Comparison of ENCODE assay signal across 15 mouse cellular contexts in the genomic region with DNA sequence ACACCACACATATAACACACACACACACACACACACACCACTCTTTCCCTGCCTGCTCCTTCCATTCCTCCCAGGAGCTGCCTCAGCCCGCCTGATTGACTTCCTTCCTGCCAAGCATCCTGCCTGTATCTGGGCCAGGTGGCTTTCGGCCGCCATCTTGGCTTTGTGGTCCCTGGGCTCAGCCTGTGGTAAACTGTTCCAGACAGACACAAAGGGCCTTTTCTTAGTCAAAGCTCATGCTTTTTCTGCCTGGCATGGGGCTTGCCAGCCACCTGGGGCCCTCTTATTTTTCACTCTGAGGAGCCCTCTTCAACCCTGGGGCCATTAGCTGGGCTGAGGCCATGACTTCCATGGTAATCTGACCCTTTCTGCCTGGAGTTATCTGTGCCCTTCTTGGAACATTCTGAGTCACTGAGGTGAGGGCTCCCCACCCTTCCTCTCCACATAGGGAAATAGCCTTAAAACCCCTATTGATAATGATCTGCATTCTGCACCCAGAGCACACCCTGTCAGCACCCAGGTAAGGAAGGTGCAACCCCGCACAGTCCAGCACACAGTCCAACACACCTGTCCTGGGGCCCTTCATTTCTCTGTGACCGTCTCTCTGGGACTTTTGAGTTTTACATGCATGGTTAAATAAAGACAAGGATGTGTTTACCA. TPM values are rescaled to one million over a fixed set of nuclear protein-coding genes. Genes with fewer than 3 reads are reported as not detected.
DNase-seq lines count a peak whose midpoint lies in the region; ATAC-seq and TF ChIP-seq lines count a peak whose summit lies in the region.
"Had no signal": no experiment of that assay in that cellular context is flagged by ENCODE, and none has a peak within 500 bp of the region (broad histone marks: within the 10 kb centered on the region; RNA-seq: fewer than 3 reads in every experiment).

No protein-coding gene starts in this region.

- intact Hi-C loops in left cerebral cortex, postnatal 4 days (cut with DNase I) = no loop called here
- intact Hi-C loops in left cerebral cortex, postnatal 36 days (cut with DNase I) = no loop called here

- no peak for TF ChIP-seq CTCF in stomach, postnatal 0 days (IDR thresholded peaks at IDR 0.05; ENCODE audit: low read depth)

- ATAC-seq in embryonic facial prominence, embryonic 11.5 days (replicated peaks; ENCODE audit: insufficient number of reproducible peaks, low FRiP score, low TSS enrichment, low read depth) = no peak
- ATAC-seq in stomach, postnatal 0 days (ENCODE audit: low FRiP score, low TSS enrichment) = peak; percentile 58

- no peak overlapping the region for H3K9ac ChIP-seq in embryonic facial prominence, embryonic 11.5 days (replicated peaks; ENCODE audit: low read length)
- H3K9ac ChIP-seq in stomach, postnatal 0 days (ENCODE audit: low read length) = no peak overlapping the region
- H3K9ac ChIP-seq: embryonic facial prominence, embryonic 15.5 days; heart, embryonic 12.5 days; hindbrain, embryonic 15.5 days; liver, embryonic 13.5 days; midbrain, embryonic 12.5 days had no signal

- TF ChIP-seq EP300 in stomach, postnatal 0 days (optimal IDR thresholded peaks at IDR 0.05) = no peak

- no peak overlapping the region for H3K4me2 ChIP-seq in embryonic facial prominence, embryonic 11.5 days (ENCODE audit: low read depth, low read length)
- H3K4me2 ChIP-seq in stomach, postnatal 0 days (replicated peaks; ENCODE audit: low read depth) = no peak overlapping the region
- H3K4me2 ChIP-seq: embryonic facial prominence, embryonic 15.5 days; heart, embryonic 12.5 days; hindbrain, embryonic 15.5 days; liver, embryonic 13.5 days; midbrain, embryonic 12.5 days had no signal

- H3K4me3 ChIP-seq in embryonic facial prominence, embryonic 11.5 days (ENCODE audit: low read depth, low read length) = no peak overlapping the region
- no peak overlapping the region for H3K4me3 ChIP-seq in stomach, postnatal 0 days (ENCODE audit: low read depth, low read length)
- H3K4me3 ChIP-seq: embryonic facial prominence, embryonic 15.5 days; heart, embryonic 12.5 days; hindbrain, embryonic 15.5 days; liver, embryonic 13.5 days; midbrain, embryonic 12.5 days had no signal

- H3K9me3 ChIP-seq in embryonic facial prominence, embryonic 11.5 days (replicated peaks; ENCODE audit: control insufficient read depth, low read length) = no peaks in the 10 kb centered on the region
- no peaks in the 10 kb centered on the region for H3K9me3 ChIP-seq in stomach, postnatal 0 days (ENCODE audit: control insufficient read depth, low read length)
- H3K9me3 ChIP-seq: embryonic facial prominence, embryonic 15.5 days; heart, embryonic 12.5 days; hindbrain, embryonic 15.5 days; liver, embryonic 13.5 days; midbrain, embryonic 12.5 days had no signal

- WGBS in embryonic facial prominence, embryonic 11.5 days = 74% methylated on average over 5 of the region's 5 CpGs
- 88% methylated on average over 5 of the region's 5 CpGs for WGBS in stomach, postnatal 0 days

- H3K27me3 ChIP-seq in embryonic facial prominence, embryonic 11.5 days (ENCODE audit: control insufficient read depth, insufficient read depth, low read length) = no peaks in the 10 kb centered on the region
- no peaks in the 10 kb centered on the region for H3K27me3 ChIP-seq in stomach, postnatal 0 days (ENCODE audit: control insufficient read depth, insufficient read depth, low read length)
- H3K27me3 ChIP-seq: embryonic facial prominence, embryonic 15.5 days; hindbrain, embryonic 15.5 days; midbrain, embryonic 12.5 days had no signal

- H3K36me3 ChIP-seq in embryonic facial prominence, embryonic 11.5 days (replicated peaks; ENCODE audit: control insufficient read depth, insufficient read depth, low read depth, low read length) = no peaks in the 10 kb centered on the region
- no peaks in the 10 kb centered on the region for H3K36me3 ChIP-seq in stomach, postnatal 0 days (ENCODE audit: control insufficient read depth, insufficient read depth, low read length)
- H3K36me3 ChIP-seq: embryonic facial prominence, embryonic 15.5 days; heart, embryonic 12.5 days; hindbrain, embryonic 15.5 days; liver, embryonic 13.5 days; midbrain, embryonic 12.5 days had no signal

- 0 out of 2 replicates have a peak overlapping the region, but pooled peaks have one; percentile 21 for H3K27ac ChIP-seq in embryonic facial prominence, embryonic 11.5 days (replicated peaks; ENCODE audit: low read depth, low read length)
- no peak overlapping the region; the same call in 1 of the 2 replicates for H3K27ac ChIP-seq in stomach, postnatal 0 days (replicated peaks)
- H3K27ac ChIP-seq: embryonic facial prominence, embryonic 15.5 days; hindbrain, embryonic 15.5 days; liver, embryonic 13.5 days; midbrain, embryonic 12.5 days had no signal

- peaks cover 4% of the 10 kb centered on the region for H3K4me1 ChIP-seq in embryonic facial prominence, embryonic 11.5 days (ENCODE audit: control insufficient read depth, insufficient read depth, low read length)
- H3K4me1 ChIP-seq in stomach, postnatal 0 days (replicated peaks; ENCODE audit: control insufficient read depth, insufficient read depth) = no peaks in the 10 kb centered on the region
- H3K4me1 ChIP-seq: hindbrain, embryonic 15.5 days had no signal

- peak; percentile 53 for DNase-seq in left cerebral cortex, postnatal 4 days
- DNase-seq in left cerebral cortex, adult 8-10 months (ENCODE audit: low spot score in 2 of 2) = no peak
- DNase-seq in embryonic facial prominence, embryonic 11.5 days (ENCODE audit: low spot score) = no peak
- DNase-seq in stomach, postnatal 0 days (ENCODE audit: low spot score) = peak; percentile 27
- no peak for DNase-seq in adipocyte (ENCODE audit: low spot score)
- DNase-seq in left cerebral cortex, postnatal 36 days (ENCODE audit: low spot score in 2 of 2) = no peak
- no peak for DNase-seq in embryo, embryonic 11 days
- DNase-seq: adrenal gland, postnatal 14 days; gastrocnemius, postnatal 36 days; liver, embryonic 13.5 days; right cerebral cortex, postnatal 25 days had no signal

RNA-seq across cellular contexts. Expression of gene Crispld2, which starts 40.4 kb away (rescaled TPM):
- 1 to 10 TPM; 1.7 to 1.8 TPM for total RNA-seq in left cerebral cortex, postnatal 4 days (2021)
- 1 to 10 TPM; 2.3 to 2.9 (median 2.5) TPM for total RNA-seq in left cerebral cortex, adult 8-10 months (2022)
- polyA plus RNA-seq in embryonic facial prominence, embryonic 11.5 days (2014; fragmentation: Nextera tagmentation; extraction: Ambion mirVana) = 3.0 and 3.6 TPM in 2 replicates
- 29.2 and 29.6 TPM in 2 replicates for polyA plus RNA-seq in stomach, postnatal 0 days (2015; fragmentation: Nextera tagmentation; extraction: Ambion mirVana)
- 1 to 10 TPM; 1.9 to 2.8 TPM for total RNA-seq in left cerebral cortex, postnatal 36 days (2021)

Comparison
In these comparisons a context has a peak if more than half of its experiments do, and no peak if none do; other contexts are left out.
1. DNase-seq: peak in left cerebral cortex, postnatal 4 days (single experiment) and stomach, postnatal 0 days (single experiment); none in left cerebral cortex, adult 8-10 months (0 of 2), embryonic facial prominence, embryonic 11.5 days (single experiment), adipocyte (single experiment), left cerebral cortex, postnatal 36 days (0 of 2) and embryo, embryonic 11 days (single experiment).